Mouse (Mus musculus) CH12.LX (cell line): ENCODE data around the gene Polr2l. TPM values are rescaled to one million over a fixed set of nuclear protein-coding genes. Genes with fewer than 3 reads are reported as not detected.

Source experiments
- DNase-seq: peaks from one replicate; pipeline ENCODE4 v3.0.0-alpha.2; 2013; ENCODE audit errors: extremely low read depth
- H3K27ac ChIP-seq: 2 replicates; pipeline ENCODE4 v1.5.1; 2012; ENCODE audit warnings: low read depth, mild to moderate bottlenecking, control low read depth, moderate library complexity; ENCODE audit not compliant: insufficient read depth
- H3K27me3 ChIP-seq: replicated peaks from 2 replicates; pipeline ENCODE3; 2012; ENCODE audit warnings: inconsistent platforms
- H3K36me3 ChIP-seq, 2 experiments: replicated peaks in 1 of 2; 2 replicates each; pipeline versions ENCODE3 to v1.6.1; 2012; ENCODE audit warnings: inconsistent platforms in 1 of 2, low read length in 1 of 2, mild to moderate bottlenecking in 1 of 2, mixed read lengths in 1 of 2, moderate library complexity in 1 of 2; ENCODE audit not compliant: control insufficient read depth in 1 of 2, insufficient read depth in 1 of 2
- H3K4me1 ChIP-seq, 2 experiments: 2 replicates each; pipeline ENCODE4 v1.6.1; 2012; ENCODE audit warnings: inconsistent platforms in 1 of 2, moderate library complexity in 1 of 2; ENCODE audit not compliant: insufficient read depth in 2 of 2, control insufficient read depth in 1 of 2
- H3K4me2 ChIP-seq: 2 replicates; pipeline ENCODE4 v1.6.1; 2012; ENCODE audit warnings: low read depth, mild to moderate bottlenecking, control low read depth; ENCODE audit not compliant: poor library complexity, insufficient read depth, severe bottlenecking
- H3K4me3 ChIP-seq, 3 experiments: fragments of 150-350 bp in 1 of 3; sonication (generic) in 1 of 3; replicated peaks in 1 of 3; 2 replicates each; pipeline versions ENCODE3 to v1.5.1; 2011 to 2012; ENCODE audit warnings: low read depth in 2 of 3, low read length in 2 of 3, mild to moderate bottlenecking in 2 of 3, moderate library complexity in 2 of 3, control low read depth in 1 of 3, improper control_type of control experiment in 1 of 3, inconsistent platforms in 1 of 3, mixed read lengths in 1 of 3; ENCODE audit not compliant: poor library complexity in 1 of 3
- H3K79me2 ChIP-seq: replicated peaks from 2 replicates; pipeline ENCODE4 v1.6.1; 2012; ENCODE audit warnings: mild to moderate bottlenecking, moderate library complexity; ENCODE audit not compliant: control insufficient read depth, poor library complexity, insufficient read depth, severe bottlenecking; ENCODE audit errors: extremely low read depth
- H3K9ac ChIP-seq: 2 replicates; pipeline ENCODE4 v1.6.1; 2012; ENCODE audit warnings: low read depth, mild to moderate bottlenecking, control low read depth, moderate library complexity; ENCODE audit not compliant: insufficient read depth
- H3K9me3 ChIP-seq: replicated peaks from 2 replicates; pipeline ENCODE3; 2012; ENCODE audit warnings: low read length, inconsistent platforms, mixed read lengths
- BHLHE40 ChIP-seq: IDR thresholded peaks from 2 replicates; pipeline ENCODE4 v1.6.1; 2011; ENCODE audit warnings: mild to moderate bottlenecking, low read depth, low read length, improper control_type of control experiment
- CHD1 ChIP-seq: IDR thresholded peaks from 2 replicates; pipeline ENCODE4 v1.6.1; 2012; ENCODE audit warnings: low read depth, low read length, improper control_type of control experiment, inconsistent platforms
- CHD2 ChIP-seq: IDR thresholded peaks from 2 replicates; pipeline ENCODE4 v1.6.1; 2011; ENCODE audit warnings: low read length, improper control_type of control experiment
- CTCF ChIP-seq, 2 experiments: IDR thresholded peaks in 1 of 2; conservative IDR thresholded peaks in 1 of 2; 2 replicates each; pipeline ENCODE4 v1.5.1; 2011 to 2012; ENCODE audit warnings: low read depth in 2 of 2, low read length in 2 of 2, improper control_type of control experiment in 1 of 2, inconsistent platforms in 1 of 2, mild to moderate bottlenecking in 1 of 2, moderate library complexity in 1 of 2
- E2F4 ChIP-seq: IDR thresholded peaks from 2 replicates; pipeline ENCODE4 v1.6.1; 2011; ENCODE audit warnings: low read depth, low read length, improper control_type of control experiment; ENCODE audit not compliant: insufficient replicate concordance
- ELF1 ChIP-seq: IDR thresholded peaks from 2 replicates; pipeline ENCODE4 v1.6.1; 2014; ENCODE audit warnings: low read depth, mild to moderate bottlenecking, inconsistent platforms, low read length, improper control_type of control experiment
- ETS1 ChIP-seq: conservative IDR thresholded peaks from 2 replicates; pipeline ENCODE4 v1.6.1; 2012; ENCODE audit warnings: low read depth, mild to moderate bottlenecking, inconsistent platforms, low read length, improper control_type of control experiment, moderate library complexity
- GABPA ChIP-seq: IDR thresholded peaks from 2 replicates; pipeline ENCODE4 v1.6.1; 2012; ENCODE audit warnings: low read depth, low read length, improper control_type of control experiment, inconsistent platforms; ENCODE audit not compliant: insufficient replicate concordance
- HCFC1 ChIP-seq: IDR thresholded peaks from 2 replicates; pipeline ENCODE4 v1.6.1; 2012; ENCODE audit warnings: low read depth, mild to moderate bottlenecking, inconsistent platforms, low read length, improper control_type of control experiment
- IRF4 ChIP-seq: IDR thresholded peaks from 2 replicates; pipeline ENCODE4 v1.6.1; 2014; ENCODE audit warnings: low read depth, mild to moderate bottlenecking, inconsistent platforms, low read length, improper control_type of control experiment
- JUND ChIP-seq: conservative IDR thresholded peaks from 2 replicates; pipeline ENCODE4 v1.6.1; 2011; ENCODE audit warnings: low read depth, low read length, improper control_type of control experiment
- KAT2A ChIP-seq: IDR thresholded peaks from 2 replicates; pipeline ENCODE4 v1.6.1; 2012; ENCODE audit warnings: low read length, improper control_type of control experiment, inconsistent platforms; ENCODE audit not compliant: insufficient replicate concordance
- MAFK ChIP-seq: IDR thresholded peaks from 2 replicates; pipeline ENCODE4 v1.6.1; 2011; ENCODE audit warnings: low read length, improper control_type of control experiment; ENCODE audit not compliant: insufficient replicate concordance
- MAX ChIP-seq: IDR thresholded peaks from 2 replicates; pipeline ENCODE4 v1.6.1; 2011; ENCODE audit warnings: low read length, improper control_type of control experiment
- MEF2A ChIP-seq: IDR thresholded peaks from 2 replicates; pipeline ENCODE4 v1.6.1; 2014; ENCODE audit warnings: low read depth, mild to moderate bottlenecking, inconsistent platforms, low read length, improper control_type of control experiment, borderline replicate concordance
- MXI1 ChIP-seq: IDR thresholded peaks from 2 replicates; pipeline ENCODE4 v1.6.1; 2011; ENCODE audit warnings: mild to moderate bottlenecking, low read depth, low read length, improper control_type of control experiment
- MYC ChIP-seq: IDR thresholded peaks from 2 replicates; pipeline ENCODE4 v1.6.1; 2011; ENCODE audit warnings: low read depth, mild to moderate bottlenecking, improper control_type of control experiment, low read length
- NELFE ChIP-seq: IDR thresholded peaks from 2 replicates; pipeline ENCODE4 v1.6.1; 2011; ENCODE audit warnings: low read depth, low read length, improper control_type of control experiment
- NRF1 ChIP-seq: IDR thresholded peaks from 2 replicates; pipeline ENCODE4 v1.6.1; 2014; ENCODE audit warnings: low read depth, mild to moderate bottlenecking, inconsistent platforms, low read length, improper control_type of control experiment, moderate library complexity
- PAX5 ChIP-seq: IDR thresholded peaks from 2 replicates; pipeline ENCODE4 v1.6.1; 2012; ENCODE audit warnings: low read length, inconsistent platforms, mixed read lengths
- POLR2A ChIP-seq: IDR thresholded peaks from 2 replicates; pipeline ENCODE4 v1.6.1; 2011; ENCODE audit warnings: low read depth, mild to moderate bottlenecking, improper control_type of control experiment, low read length
- POLR2AphosphoS2 ChIP-seq: IDR thresholded peaks from 2 replicates; pipeline ENCODE4 v1.6.1; 2011; ENCODE audit warnings: low read depth, low read length, improper control_type of control experiment
- RCOR1 ChIP-seq: conservative IDR thresholded peaks from 2 replicates; pipeline ENCODE4 v1.6.1; 2012; ENCODE audit warnings: low read depth, mild to moderate bottlenecking, inconsistent platforms, low read length, improper control_type of control experiment
- SIN3A ChIP-seq: IDR thresholded peaks from 2 replicates; pipeline ENCODE4 v1.6.1; 2012; ENCODE audit warnings: low read length, improper control_type of control experiment, inconsistent platforms
- SMC3 ChIP-seq: IDR thresholded peaks from 2 replicates; pipeline ENCODE4 v1.6.1; 2011; ENCODE audit warnings: low read depth, low read length, improper control_type of control experiment
- TBP ChIP-seq: conservative IDR thresholded peaks from 2 replicates; pipeline ENCODE4 v1.6.1; 2011; ENCODE audit warnings: low read depth, low read length, improper control_type of control experiment
- TCF12 ChIP-seq: IDR thresholded peaks from 2 replicates; pipeline ENCODE4 v1.6.1; 2014; ENCODE audit warnings: low read depth, mild to moderate bottlenecking, inconsistent platforms, low read length, improper control_type of control experiment
- UBTF ChIP-seq: IDR thresholded peaks from 2 replicates; pipeline ENCODE4 v1.6.1; 2012; ENCODE audit warnings: low read depth, mild to moderate bottlenecking, inconsistent platforms, low read length, improper control_type of control experiment, moderate library complexity
- USF1 ChIP-seq: IDR thresholded peaks from 2 replicates; pipeline ENCODE4 v1.6.1; 2014; ENCODE audit warnings: low read depth, mild to moderate bottlenecking, inconsistent platforms, low read length, improper control_type of control experiment
- USF2 ChIP-seq: conservative IDR thresholded peaks from 2 replicates; pipeline ENCODE4 v1.6.1; 2011; ENCODE audit warnings: low read depth, low read length, improper control_type of control experiment
- ZKSCAN1 ChIP-seq: IDR thresholded peaks from 2 replicates; pipeline ENCODE4 v1.6.1; 2012; ENCODE audit warnings: low read depth, inconsistent platforms, low read length, improper control_type of control experiment, borderline replicate concordance
- ZMIZ1 ChIP-seq: IDR thresholded peaks from 2 replicates; pipeline ENCODE4 v1.6.1; 2012; ENCODE audit warnings: low read depth, mild to moderate bottlenecking, inconsistent platforms, low read length, improper control_type of control experiment
- ZNF384 ChIP-seq: IDR thresholded peaks from 2 replicates; pipeline ENCODE4 v1.6.1; 2012; ENCODE audit warnings: low read depth, low read length, improper control_type of control experiment, inconsistent platforms
- dilution Hi-C: fragments of 300-500 bp; cut with MboI; formaldehyde crosslinking; loops from 2 replicates; pipeline ENCODE4 v1.14.3; 2020; ENCODE audit warnings: low sequenced_read_pairs; ENCODE audit not compliant: extremely low pct_unique_long_range_greater_than_20kb, extremely low pct_ligation_motif_present
- in situ Hi-C: fragments of 300-500 bp; cut with MboI; formaldehyde crosslinking; loops from 3 replicates; pipeline ENCODE4 v1.14.3; 2019; ENCODE audit warnings: low sequenced_read_pairs, low pct_ligation_motif_present, low pct_unique_long_range_greater_than_20kb, mixed read lengths
- polyA plus RNA-seq: library from polyadenylated mRNA; unstranded; fragments of >175 nt; gene quantifications from 2 replicates; pipeline ENCODE4 v1.2.1, GENCODE M21; 2012; ENCODE audit warnings: low read depth; ENCODE audit not compliant: insufficient read length
- total RNA-seq, 2 experiments: library from RNA; depleted of rRNA; stranded (reverse); fragments of 300-350 nt in 1 of 2; fragments of >200 nt in 1 of 2; gene quantifications; 2 replicates each; pipeline ENCODE4 v1.2.3; 2012 to 2014

Polr2l gene
- total and polyA plus RNA-seq, 3 experiments: 35.7 to 82.3 (median 64.8) TPM

DNA sequence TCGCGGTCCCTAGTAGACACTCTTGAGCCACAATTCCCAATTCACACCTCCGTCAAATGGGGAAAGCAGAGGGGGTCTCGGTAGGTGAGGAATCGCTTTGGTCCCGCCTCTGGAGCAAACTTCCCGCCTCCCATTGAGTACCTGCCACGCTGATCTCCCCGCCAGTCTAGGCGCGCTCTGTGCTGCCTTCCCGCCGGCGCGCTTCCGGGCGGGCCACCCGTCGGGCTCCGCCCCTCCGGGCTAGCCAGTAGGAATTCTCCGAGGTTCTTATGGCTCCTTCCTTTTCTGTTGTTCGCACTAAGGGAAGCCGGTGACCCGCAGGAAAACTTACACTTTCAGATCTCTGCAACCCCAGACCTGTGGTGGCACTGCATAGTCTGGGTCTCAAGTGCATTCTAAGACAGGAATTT lies 31.1 kb downstream of the Polr2l start, which contains the start of gene Pidd1:
Gene Pidd1, minus strand, starts transcription at position 198 of the 410 bp plus-strand sequence.
- Histone ChIP-seq H3K79me2 (peaks cover 23% of the 10 kb centered on the region), H3K27me3 (no peaks in the 10 kb centered on the region), H3K4me3 (peak within 1 kb of the TSS; percentile 64 to 91 (median 67)), H3K36me3 (peaks cover 36 to 47% of the 10 kb centered on the region in 2 experiments), H3K9ac (peak within 1 kb of the TSS; percentile 93), H3K4me1 (peaks cover 17 to 48% of the 10 kb centered on the region in 2 experiments), H3K4me2 (peak within 1 kb of the TSS; percentile 97), H3K9me3 (no peaks in the 10 kb centered on the region), H3K27ac (peak within 1 kb of the TSS; percentile 36)
- TF ChIP-seq CHD1: no peak; the same call in 1 of the 2 replicates
- no peak for TF ChIP-seq ZNF384
- TF ChIP-seq TBP: peak; percentile 79
- TF ChIP-seq HCFC1: peak; percentile 57
- peak; percentile 89; the same call in 1 of the 2 replicates for TF ChIP-seq SIN3A
- peak; percentile 70; the same call in 1 of the 2 replicates for TF ChIP-seq NELFE
- TF ChIP-seq CTCF (conservative IDR thresholded peaks at IDR 0.05 in 1 of 2, IDR thresholded peaks at IDR 0.05 in 1 of 2; ENCODE audit: low read depth in 2 of 2, low read length in 2 of 2): no peak
- peak; percentile 45; the same call in 1 of the 2 replicates for TF ChIP-seq MYC
- TF ChIP-seq E2F4: peak; percentile 96
- no peak for TF ChIP-seq RCOR1
- peak; percentile 91 for TF ChIP-seq ZMIZ1
- no peak for TF ChIP-seq JUND
- TF ChIP-seq SMC3: no peak
- TF ChIP-seq MAFK: no peak
- TF ChIP-seq KAT2A: 0 out of 2 replicates have a peak, but pooled peaks have one; percentile 73
- TF ChIP-seq MAX: peak; percentile 44; the same call in 1 of the 2 replicates
- TF ChIP-seq MXI1: peak; percentile 86; the same call in 1 of the 2 replicates
- TF ChIP-seq ELF1: peak; percentile 89
- TF ChIP-seq TCF12: peak; percentile 80
- TF ChIP-seq CHD2: no peak
- no peak for TF ChIP-seq GABPA
- TF ChIP-seq NRF1: no peak
- peak; percentile 62; the same call in 1 of the 2 replicates for TF ChIP-seq POLR2AphosphoS2
- no peak for TF ChIP-seq UBTF
- no peak for TF ChIP-seq BHLHE40
- no peak for TF ChIP-seq USF1
- TF ChIP-seq ETS1: no peak
- no peak for TF ChIP-seq USF2
- TF ChIP-seq MEF2A: no peak; the same call in 1 of the 2 replicates
- TF ChIP-seq ZKSCAN1: no peak
- peak; percentile 84 for TF ChIP-seq POLR2A
- TF ChIP-seq IRF4: 0 out of 2 replicates have a peak, but pooled peaks have one; percentile 14
- TF ChIP-seq PAX5: no peak
- dilution Hi-C loops: no loop called here
- DNase-seq: peak; percentile 67
- in situ Hi-C loops: no loop called here
